Mouse (Mus musculus): ENCODE measurements at regions not wholly inside any gene's neighbourhood (a gene's known extent, or its start where the extent isn't known, plus 50 kb on each side); places are given as distances from the start of the nearest gene placed in this dataset.

DNA sequence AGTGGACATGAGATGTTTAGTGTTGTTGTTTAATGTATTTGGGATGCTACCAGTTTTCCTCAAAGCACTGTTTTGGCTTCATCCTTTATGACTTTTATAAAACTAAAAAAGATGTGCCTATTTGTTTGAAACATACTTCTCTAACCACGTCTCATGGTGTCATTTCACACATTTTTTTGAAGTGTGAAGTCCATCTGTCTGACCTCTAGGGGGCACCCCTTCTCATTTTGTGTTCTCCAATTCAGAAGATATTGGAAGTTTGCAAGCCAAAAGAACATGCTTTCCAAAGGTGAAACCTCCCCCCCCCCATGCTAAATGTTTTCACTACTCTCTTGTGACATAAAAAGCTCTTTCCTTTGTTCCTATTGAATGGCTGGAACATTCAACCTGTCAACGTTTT, 66.2 kb upstream of the Igfbp3 start:
- TF ChIP-seq POLR2A (IDR thresholded peaks at IDR 0.05; ENCODE audit: extremely low read depth, insufficient read depth, low read length) (no peak), CTCF (IDR thresholded peaks at IDR 0.05; ENCODE audit: extremely low read depth, insufficient read depth, low read length) (no peak)

Measured in cortical plate, adult 2 months (tissue).